Mouse (Mus musculus) embryonic stem cell, embryonic (primary cell): ENCODE measurements around the gene Spats2.

Experiments used
- CTCF ChIA-PET, 4 experiments: fragments of 300-600 bp in 2 of 4; fragments of 350-600 bp in 2 of 4; sonication (Branson Sonifier 250); formaldehyde crosslinking; loops; one replicate each; lab custom pipeline; 2022; ENCODE audit warnings: inconsistent platforms in 2 of 4; lab: Charles Lee
- POLR2A ChIA-PET, 4 experiments: fragments of 300-600 bp in 2 of 4; fragments of 350-600 bp in 2 of 4; sonication (Branson Sonifier 250); formaldehyde crosslinking; loops; one replicate each; lab custom pipeline; 2022; ENCODE audit warnings: antibody characterized with exemption in 4 of 4, inconsistent platforms in 1 of 4; lab: Charles Lee

Spats2 gene

GRCm38 (mm10) chr15:99125711-99126080 is at the start of gene Spats2:
Gene Spats2 (plus strand): TSS chr15:99125916.
- CTCF ChIA-PET, result interaction anchor here in 1 of 4 experiments (1.7 kb wide), 1 partner anchor 12 kb away, joined by 5 read pairs; no protein-coding TSS in a partner anchor
- POLR2A ChIA-PET, result interaction anchor here in 3 of 4 experiments (0.6 to 1.0 kb wide), 4 partner anchors 14 to 239 kb away, joined by 3 to 6 read pairs (median 3); no protein-coding TSS in a partner anchor

GRCm38 (mm10) chr15:99076011-99076410 is 49.7 kb upstream of the Spats2 start:
- ChIA-PET POLR2A (interaction anchor here in 3 of 4 experiments (0.6 to 4.8 kb wide), 13 partner anchors 9 to 340 kb away, joined by 3 to 46 read pairs (median 8); partner anchors contain the start of genes Tuba1c (in 3 of the 3), C1ql4 (in 1 of the 3) and Dnajc22 (in 1 of the 3)), CTCF (interaction anchor here (0.5 to 3.1 kb wide), 7 partner anchors 21 to 50 kb away, joined by 3 to 20 read pairs (median 9); partner anchors contain the start of gene Prph (in 1 of the 4))

GRCm38 (mm10) chr15:99078181-99078910 is 47.4 kb upstream of the Spats2 start:
- ChIA-PET POLR2A (interaction anchor here in 3 of 4 experiments (0.7 to 4.8 kb wide), 6 partner anchors 7 to 344 kb away, joined by 3 to 46 read pairs (median 6); partner anchors contain the start of genes C1ql4 (in 1 of the 3) and Tuba1c (in 1 of the 3)), CTCF (interaction anchor here in 2 of 4 experiments (0.6 to 1.9 kb wide), 3 partner anchors 15 to 35 kb away, joined by 3 to 6 read pairs (median 3); partner anchors contain the start of gene Dnajc22 (in 1 of the 2))

GRCm38 (mm10) chr15:99079804-99080203 is 45.9 kb upstream of the Spats2 start:
- CTCF ChIA-PET, result no interaction called here
- POLR2A ChIA-PET, result no interaction called here

GRCm38 (mm10) chr15:99082322-99082721 is 43.4 kb upstream of the Spats2 start:
- ChIA-PET POLR2A (interaction anchor here in 3 of 4 experiments (0.5 to 1.8 kb wide), 8 partner anchors 10 to 52 kb away, joined by 3 to 7 read pairs (median 4); partner anchors contain the start of genes Tuba1c (in 2 of the 3) and Prph (in 1 of the 3)), CTCF (interaction anchor here in 3 of 4 experiments (0.6 to 1.9 kb wide), 13 partner anchors 7 to 822 kb away, joined by 3 to 10 read pairs (median 3); partner anchors contain the start of genes Dnajc22 (in 1 of the 3) and Tuba1c (in 1 of the 3))

- CTCF ChIA-PET, result interaction anchor here (0.7 to 2.0 kb wide), 12 partner anchors 8 to 821 kb away, joined by 3 to 11 read pairs (median 4); partner anchors contain the start of gene Dnajc22 (in 3 of the 4)
Observed at GRCm38 (mm10) chr15:99082840-99083239, 42.9 kb upstream of the Spats2 start.

GRCm38 (mm10) chr15:99083258-99083657 is 42.5 kb upstream of the Spats2 start:
- POLR2A ChIA-PET, result interaction anchor here in 3 of 4 experiments (0.5 to 4.3 kb wide), 9 partner anchors 7 to 285 kb away, joined by 3 to 46 read pairs (median 3); partner anchors contain the start of genes Prkag1 (in 1 of the 3), Troap (in 1 of the 3) and Tuba1c (in 1 of the 3)
- CTCF ChIA-PET, result interaction anchor here in 3 of 4 experiments (0.9 to 2.0 kb wide), 10 partner anchors 9 to 32 kb away, joined by 3 to 11 read pairs (median 6); partner anchors contain the start of genes Dnajc22 (in 3 of the 3) and Troap (in 2 of the 3)

More at GRCm38 (mm10) chr15:99082840-99083239, 42.9 kb upstream of the Spats2 start:
- POLR2A ChIA-PET, result interaction anchor here in 3 of 4 experiments (0.5 to 4.3 kb wide), 10 partner anchors 7 to 252 kb away, joined by 3 to 46 read pairs (median 5); partner anchors contain the start of genes Tuba1c (in 2 of the 3), Prkag1 (in 1 of the 3) and Troap (in 1 of the 3)

- POLR2A ChIA-PET, result interaction anchor here (0.6 to 4.3 kb wide), 18 partner anchors 8 to 406 kb away, joined by 3 to 46 read pairs (median 4); partner anchors contain the start of genes Troap (in 3 of the 4), Prkag1 (in 1 of the 4) and Tuba1c (in 1 of the 4)
- CTCF ChIA-PET, result interaction anchor here in 3 of 4 experiments (0.7 to 2.0 kb wide), 12 partner anchors 9 to 170 kb away, joined by 3 to 11 read pairs (median 5); partner anchors contain the start of genes Dnajc22 (in 3 of the 3) and Troap (in 2 of the 3)
Observed at GRCm38 (mm10) chr15:99083867-99084557, 41.7 kb upstream of the Spats2 start.

GRCm38 (mm10) chr15:99084618-99085017 is 41.1 kb upstream of the Spats2 start:
- ChIA-PET POLR2A (interaction anchor here (0.6 to 4.3 kb wide), 16 partner anchors 9 to 407 kb away, joined by 3 to 46 read pairs (median 4); partner anchors contain the start of genes Troap (in 3 of the 4) and Tuba1c (in 1 of the 4)), CTCF (interaction anchor here (0.6 to 2.0 kb wide), 10 partner anchors 9 to 332 kb away, joined by 3 to 11 read pairs (median 4); partner anchors contain the start of genes Dnajc22 (in 2 of the 4) and Troap (in 1 of the 4))

GRCm38 (mm10) chr15:99085997-99086396 is 39.7 kb upstream of the Spats2 start:
- ChIA-PET POLR2A (interaction anchor here in 3 of 4 experiments (0.6 to 4.7 kb wide), 12 partner anchors 10 to 67 kb away, joined by 3 to 46 read pairs (median 6); partner anchors contain the start of genes Troap (in 3 of the 3), Tuba1c (in 2 of the 3) and Prph (in 1 of the 3)), CTCF (interaction anchor here (0.6 to 4.7 kb wide), 12 partner anchors 11 to 179 kb away, joined by 3 to 49 read pairs (median 5); partner anchors contain the start of gene Troap (in 2 of the 4))

- ChIA-PET POLR2A (interaction anchor here (0.5 to 4.7 kb wide), 35 partner anchors 10 to 232 kb away, joined by 3 to 46 read pairs (median 4); partner anchors contain the start of genes Troap (in 3 of the 4), Tuba1c (in 3 of the 4) and Prph (in 1 of the 4)), CTCF (interaction anchor here (0.6 to 4.7 kb wide), 45 partner anchors 8 to 384 kb away, joined by 3 to 49 read pairs (median 4); partner anchors contain the start of genes Troap (in 3 of the 4), Prph (in 2 of the 4), Prkag1 (in 1 of the 4) and Tuba1c (in 1 of the 4))
Observed at GRCm38 (mm10) chr15:99087253-99088075, 38.3 kb upstream of the Spats2 start, which contains the start of gene C1ql4. Gene C1ql4 (minus strand): TSS chr15:99087817.

- CTCF ChIA-PET, result interaction anchor here (0.5 to 4.7 kb wide), 44 partner anchors 8 to 383 kb away, joined by 3 to 49 read pairs (median 4); partner anchors contain the start of genes Troap (in 3 of the 4), Prph (in 2 of the 4), Prkag1 (in 1 of the 4) and Tuba1c (in 1 of the 4)
- POLR2A ChIA-PET, result interaction anchor here (0.7 to 4.7 kb wide), 25 partner anchors 11 to 267 kb away, joined by 3 to 28 read pairs (median 4); partner anchors contain the start of genes Troap (in 3 of the 4), Tuba1c (in 3 of the 4) and Prph (in 1 of the 4)
Observed at GRCm38 (mm10) chr15:99088292-99088691, 37.4 kb upstream of the Spats2 start.

- ChIA-PET CTCF (interaction anchor here (0.6 to 4.7 kb wide), 32 partner anchors 8 to 616 kb away, joined by 3 to 49 read pairs (median 5); partner anchors contain the start of genes Troap (in 2 of the 4), Gm17349 (in 1 of the 4), Prkag1 (in 1 of the 4) and Prph (in 1 of the 4)), POLR2A (interaction anchor here in 3 of 4 experiments (0.5 to 4.7 kb wide), 19 partner anchors 10 to 1696 kb away, joined by 3 to 28 read pairs (median 5); partner anchors contain the start of genes Troap (in 3 of the 3), Tuba1c (in 2 of the 3) and Fkbp11 (in 1 of the 3))
Observed at GRCm38 (mm10) chr15:99089069-99089468, 36.6 kb upstream of the Spats2 start.

GRCm38 (mm10) chr15:99092870-99093269 is 32.8 kb upstream of the Spats2 start, which contains the start of gene Dnajc22:
Gene Dnajc22 (plus strand): TSS chr15:99093170.
- ChIA-PET POLR2A (interaction anchor here (0.5 to 3.8 kb wide), 35 partner anchors 11 to 559 kb away, joined by 3 to 25 read pairs (median 4); partner anchors contain the start of genes Troap (in 3 of the 4), Prph (in 2 of the 4), Tuba1c (in 2 of the 4) and Racgap1 (in 1 of the 4)), CTCF (interaction anchor here (0.5 to 3.1 kb wide), 48 partner anchors 9 to 585 kb away, joined by 3 to 23 read pairs (median 5); partner anchors contain the start of genes Troap (in 3 of the 4), Prph (in 2 of the 4) and Tuba1c (in 2 of the 4))
